Mouse (Mus musculus) limb, embryonic 10.5 days (tissue): Measurements from ENCODE around the gene Creb5. TPM values are rescaled to one million over a fixed set of nuclear protein-coding genes. Genes with fewer than 3 reads are reported as not detected.
A peak's percentile ranks its signal among the peaks of the same experiment; 100 is the strongest.

Experiments used
- DNase-seq: peaks from one replicate; pipeline ENCODE4 v3.0.0-alpha.2; 2017; ENCODE audit warnings: low spot score
- H3K27ac ChIP-seq: fragments of 300-500 bp; sonication (generic); 2 replicates; pipeline ENCODE4 v1.5.1; 2016; ENCODE audit warnings: mild to moderate bottlenecking
- H3K27me3 ChIP-seq: fragments of 300-500 bp; sonication (generic); 2 replicates; pipeline ENCODE4 v1.6.1; 2016; ENCODE audit warnings: low read depth, mild to moderate bottlenecking; ENCODE audit not compliant: poor library complexity, severe bottlenecking
- H3K36me3 ChIP-seq: fragments of 300-500 bp; sonication (generic); 2 replicates; pipeline ENCODE4 v1.6.1; 2016; ENCODE audit warnings: mild to moderate bottlenecking, moderate library complexity
- H3K4me1 ChIP-seq: fragments of 300-500 bp; sonication (generic); 2 replicates; pipeline ENCODE4 v1.6.1; 2016
- H3K4me3 ChIP-seq: fragments of 300-500 bp; sonication (generic); 2 replicates; pipeline ENCODE4 v1.5.1; 2016; ENCODE audit warnings: mild to moderate bottlenecking, moderate library complexity
- H3K9me3 ChIP-seq: fragments of 300-500 bp; sonication (generic); replicated peaks from 2 replicates; pipeline ENCODE4 v1.6.1; 2016; ENCODE audit warnings: mild to moderate bottlenecking
- WGBS: fragments of 180-500 bp; shearing (Covaris S2); methylation state at CpG from one replicate; pipeline ENCODE4 v1.1.7; 2016; 5-methylcytosine and 5-hydroxymethylcytosine counted together
- polyA plus RNA-seq: library from polyadenylated mRNA; unstranded; fragments of >200 nt; fragmentation: Nextera tagmentation; extraction: Ambion mirVana; gene quantifications from 2 replicates; pipeline ENCODE4 v1.2.1, GENCODE M21; 2016

Gene Creb5
- polyA plus RNA-seq, 1 experiment from 2014 or later: 12.1 TPM

- Histone ChIP-seq H3K4me1 (peaks cover 34% of the 10 kb centered on the region), H3K36me3 (no peaks in the 10 kb centered on the region), H3K9me3 (no peaks in the 10 kb centered on the region), H3K27me3 (peaks cover 5% of the 10 kb centered on the region; the same call in 1 of the 2 replicates), H3K4me3 (no peak overlapping the region), H3K27ac (no peak overlapping the region)
- 89% methylated on average over 30 of the region's 30 CpGs for WGBS
- no peak for DNase-seq
Observed at GRCm38 (mm10) chr6:53641633-53642605, 354.8 kb downstream of the Creb5 start.

GRCm38 (mm10) chr6:53642826-53643356, 355.8 kb downstream of the Creb5 start:
- Histone ChIP-seq H3K9me3 (no peaks in the 10 kb centered on the region), H3K4me3 (no peak overlapping the region), H3K36me3 (no peaks in the 10 kb centered on the region), H3K4me1 (peaks cover 31% of the 10 kb centered on the region), H3K27me3 (peaks cover 5% of the 10 kb centered on the region; the same call in 1 of the 2 replicates), H3K27ac (no peak overlapping the region)
- DNase-seq: no peak
- WGBS: 86% methylated on average over 7 of the region's 7 CpGs

GRCm38 (mm10) chr6:53643481-53643880, 356.4 kb downstream of the Creb5 start:
- peaks cover 25% of the 10 kb centered on the region for H3K4me1 ChIP-seq

GRCm38 (mm10) chr6:53644056-53644455, 357.0 kb downstream of the Creb5 start:
- Histone ChIP-seq H3K9me3 (no peaks in the 10 kb centered on the region), H3K36me3 (no peaks in the 10 kb centered on the region), H3K27me3 (peaks cover 5% of the 10 kb centered on the region; the same call in 1 of the 2 replicates), H3K27ac (no peak overlapping the region), H3K4me1 (peaks cover 19% of the 10 kb centered on the region; the same call in 1 of the 2 replicates), H3K4me3 (no peak overlapping the region)
- WGBS: 84% methylated on average over 6 of the region's 6 CpGs
- no peak for DNase-seq

More at GRCm38 (mm10) chr6:53643481-53643880, 356.4 kb downstream of the Creb5 start:
- Histone ChIP-seq H3K9me3 (no peaks in the 10 kb centered on the region), H3K27me3 (peaks cover 5% of the 10 kb centered on the region; the same call in 1 of the 2 replicates), H3K27ac (no peak overlapping the region), H3K36me3 (no peaks in the 10 kb centered on the region), H3K4me3 (no peak overlapping the region)
- no peak for DNase-seq
- 84% methylated on average over 5 of the region's 5 CpGs for WGBS

GRCm38 (mm10) chr6:53644971-53645370, 357.9 kb downstream of the Creb5 start:
- DNase-seq: no peak
- Histone ChIP-seq H3K4me3 (no peak overlapping the region), H3K27ac (no peak overlapping the region), H3K27me3 (peaks cover 5% of the 10 kb centered on the region; the same call in 1 of the 2 replicates), H3K4me1 (peaks cover 18% of the 10 kb centered on the region; the same call in 1 of the 2 replicates), H3K36me3 (no peaks in the 10 kb centered on the region), H3K9me3 (no peaks in the 10 kb centered on the region)
- 94% methylated on average over 7 of the region's 7 CpGs for WGBS

GRCm38 (mm10) chr6:53649782-53650181, 362.7 kb downstream of the Creb5 start:
- DNase-seq: no peak
- H3K4me1 ChIP-seq: peaks cover 26% of the 10 kb centered on the region
- 96% methylated on average over 1 of the region's 1 CpGs for WGBS
- H3K27ac ChIP-seq: no peak overlapping the region
- H3K27me3 ChIP-seq: peaks cover 15% of the 10 kb centered on the region; the same call in 1 of the 2 replicates
- no peak overlapping the region for H3K4me3 ChIP-seq
- H3K9me3 ChIP-seq: no peaks in the 10 kb centered on the region
- H3K36me3 ChIP-seq: no peaks in the 10 kb centered on the region

- H3K36me3 ChIP-seq: no peaks in the 10 kb centered on the region
- H3K27me3 ChIP-seq: peaks cover 15% of the 10 kb centered on the region; the same call in 1 of the 2 replicates
- peaks cover 37% of the 10 kb centered on the region for H3K4me1 ChIP-seq
- DNase-seq: no peak
- H3K9me3 ChIP-seq: no peaks in the 10 kb centered on the region
- WGBS: 32% methylated on average over 5 of the region's 5 CpGs
- no peak overlapping the region for H3K4me3 ChIP-seq
- peak overlapping the region; percentile 69 for H3K27ac ChIP-seq
Observed at GRCm38 (mm10) chr6:53652691-53653090, 365.6 kb downstream of the Creb5 start.

GRCm38 (mm10) chr6:53653706-53654360, 366.8 kb downstream of the Creb5 start:
- H3K4me1 ChIP-seq: peaks cover 39% of the 10 kb centered on the region
- WGBS: 34% methylated on average over 8 of the region's 8 CpGs
- DNase-seq: peak; percentile 44
- peaks cover 15% of the 10 kb centered on the region; the same call in 1 of the 2 replicates for H3K27me3 ChIP-seq
- H3K36me3 ChIP-seq: no peaks in the 10 kb centered on the region
- H3K9me3 ChIP-seq: no peaks in the 10 kb centered on the region
- H3K4me3 ChIP-seq: peak overlapping the region; percentile 16; the same call in 1 of the 2 replicates
- H3K27ac ChIP-seq: peak overlapping the region; percentile 69

GRCm38 (mm10) chr6:53654361-53654824, 367.3 kb downstream of the Creb5 start:
- Histone ChIP-seq H3K4me3 (peak overlapping the region; percentile 16; the same call in 1 of the 2 replicates), H3K27ac (peak overlapping the region; percentile 75; the same call in 1 of the 2 replicates), H3K4me1 (peaks cover 39% of the 10 kb centered on the region), H3K36me3 (no peaks in the 10 kb centered on the region), H3K27me3 (peaks cover 15% of the 10 kb centered on the region; the same call in 1 of the 2 replicates), H3K9me3 (no peaks in the 10 kb centered on the region)
- 25% methylated on average over 12 of the region's 12 CpGs for WGBS
- peak; percentile 74 for DNase-seq

- DNase-seq: no peak
- Histone ChIP-seq H3K4me1 (peaks cover 41% of the 10 kb centered on the region), H3K36me3 (no peaks in the 10 kb centered on the region), H3K27ac (peak overlapping the region; percentile 33; the same call in 1 of the 2 replicates), H3K9me3 (no peaks in the 10 kb centered on the region), H3K4me3 (no peak overlapping the region), H3K27me3 (peaks cover 10% of the 10 kb centered on the region)
- WGBS: 91% methylated on average over 3 of the region's 3 CpGs
Observed at GRCm38 (mm10) chr6:53656466-53656865, 369.4 kb downstream of the Creb5 start.

- H3K4me1 ChIP-seq: peaks cover 38% of the 10 kb centered on the region
- no peak overlapping the region for H3K27ac ChIP-seq
- H3K4me3 ChIP-seq: no peak overlapping the region
- H3K9me3 ChIP-seq: no peaks in the 10 kb centered on the region
- H3K27me3 ChIP-seq: peaks cover 10% of the 10 kb centered on the region
- no peaks in the 10 kb centered on the region for H3K36me3 ChIP-seq
- DNase-seq: no peak
- 64% methylated on average over 4 of the region's 4 CpGs for WGBS
Observed at GRCm38 (mm10) chr6:53657483-53657882, 370.4 kb downstream of the Creb5 start.
